27 mouse cellular contexts compared by ENCODE assay signal in genomic region chr16:54239488-54239887, GRCm38 (mm10).
"Had no signal": no experiment of that assay in that cellular context is flagged by ENCODE, and none has a peak within 500 bp of the region (broad histone marks: within the 10 kb centered on the region; RNA-seq: fewer than 3 reads in every experiment).

No protein-coding gene starts in this region.

- H3K4me3 ChIP-seq: gastrocnemius, adult 2 months; heart, embryonic 10.5 days; heart, embryonic 12.5 days; hindbrain, embryonic 10.5 days; hindbrain, embryonic 12.5 days; kidney, embryonic 15.5 days; limb, embryonic 13.5 days; limb, embryonic 15.5 days; liver, embryonic 12.5 days had no signal

- H3K27me3 ChIP-seq: heart, embryonic 12.5 days; hindbrain, embryonic 12.5 days; kidney, embryonic 15.5 days; limb, embryonic 13.5 days; limb, embryonic 15.5 days; liver, embryonic 12.5 days had no signal

- H3K27ac ChIP-seq: gastrocnemius, adult 2 months; heart, embryonic 10.5 days; hindbrain, embryonic 10.5 days; hindbrain, embryonic 12.5 days; hindbrain, embryonic 14.5 days; kidney, embryonic 15.5 days; kidney, postnatal 0 days; limb, embryonic 13.5 days; limb, embryonic 15.5 days; liver, embryonic 12.5 days; liver, embryonic 14.5 days had no signal

- H3K9ac ChIP-seq: heart, embryonic 12.5 days; hindbrain, embryonic 12.5 days; hindbrain, embryonic 14.5 days; kidney, embryonic 15.5 days; limb, embryonic 13.5 days; limb, embryonic 15.5 days; liver, embryonic 12.5 days; liver, embryonic 14.5 days had no signal

- ATAC-seq: hindbrain, embryonic 16.5 days; intestine, embryonic 16.5 days; liver, embryonic 12.5 days had no signal

- H3K9me3 ChIP-seq: heart, embryonic 10.5 days; hindbrain, embryonic 10.5 days; hindbrain, embryonic 12.5 days; kidney, embryonic 15.5 days; limb, embryonic 13.5 days; limb, embryonic 15.5 days; liver, embryonic 12.5 days had no signal

- DNase-seq: gastrocnemius, adult 2 months; gastrocnemius, postnatal 10 days; gastrocnemius, postnatal 25 days; heart, adult 18-20 months; heart, postnatal 10 days; heart, postnatal 4 days; kidney, adult 11 months; kidney, adult 2 months; kidney, adult 9 months; kidney, postnatal 14 days; kidney, postnatal 36 days; layer of hippocampus, adult 9-11 months; layer of hippocampus, postnatal 36 days; left cerebral cortex, postnatal 4 days had no signal

- H3K4me1 ChIP-seq: heart, embryonic 10.5 days; heart, embryonic 12.5 days; hindbrain, embryonic 10.5 days; hindbrain, embryonic 12.5 days; kidney, embryonic 15.5 days; limb, embryonic 13.5 days; limb, embryonic 15.5 days; liver, embryonic 12.5 days had no signal

- H3K36me3 ChIP-seq: heart, embryonic 10.5 days; heart, embryonic 12.5 days; hindbrain, embryonic 10.5 days; hindbrain, embryonic 12.5 days; kidney, embryonic 15.5 days; limb, embryonic 13.5 days; limb, embryonic 15.5 days; liver, embryonic 12.5 days had no signal

- H3K4me2 ChIP-seq: heart, embryonic 12.5 days; hindbrain, embryonic 12.5 days; hindbrain, embryonic 14.5 days; kidney, embryonic 15.5 days; limb, embryonic 13.5 days; limb, embryonic 15.5 days; liver, embryonic 12.5 days had no signal
